Mouse (Mus musculus) lung, postnatal 0 days (tissue): ENCODE results near the gene Parg.

Experiments
- CTCF ChIP-seq: IDR thresholded peaks from 2 replicates; pipeline ENCODE4 v1.5.1; 2016; ENCODE audit warnings: antibody characterized with exemption, mild to moderate bottlenecking
- EP300 ChIP-seq: IDR thresholded peaks from 2 replicates; pipeline ENCODE4 v1.6.1; 2016; ENCODE audit warnings: antibody characterized with exemption, mild to moderate bottlenecking, control low read depth

GRCm38 (mm10) chr14:32268999-32269398 lies 67.2 kb downstream of the Parg start:
- TF ChIP-seq CTCF (no peak), EP300 (no peak)
